Mouse (Mus musculus) spleen, adult 2 months (tissue): Measurements from ENCODE around the gene Epor.

Experiments
- CTCF ChIP-seq: fragments of 200-500 bp; IDR thresholded peaks from 2 replicates; pipeline ENCODE4 v1.5.1; 2011; ENCODE audit warnings: mild to moderate bottlenecking, inconsistent platforms; ENCODE audit not compliant: insufficient read depth, insufficient read length, insufficient replicate concordance; ENCODE audit errors: extremely low read depth
- POLR2A ChIP-seq: fragments of 200-500 bp; IDR thresholded peaks from 2 replicates; pipeline ENCODE4 v1.6.1; 2011; ENCODE audit warnings: low read depth, low read length, inconsistent platforms

DNA sequence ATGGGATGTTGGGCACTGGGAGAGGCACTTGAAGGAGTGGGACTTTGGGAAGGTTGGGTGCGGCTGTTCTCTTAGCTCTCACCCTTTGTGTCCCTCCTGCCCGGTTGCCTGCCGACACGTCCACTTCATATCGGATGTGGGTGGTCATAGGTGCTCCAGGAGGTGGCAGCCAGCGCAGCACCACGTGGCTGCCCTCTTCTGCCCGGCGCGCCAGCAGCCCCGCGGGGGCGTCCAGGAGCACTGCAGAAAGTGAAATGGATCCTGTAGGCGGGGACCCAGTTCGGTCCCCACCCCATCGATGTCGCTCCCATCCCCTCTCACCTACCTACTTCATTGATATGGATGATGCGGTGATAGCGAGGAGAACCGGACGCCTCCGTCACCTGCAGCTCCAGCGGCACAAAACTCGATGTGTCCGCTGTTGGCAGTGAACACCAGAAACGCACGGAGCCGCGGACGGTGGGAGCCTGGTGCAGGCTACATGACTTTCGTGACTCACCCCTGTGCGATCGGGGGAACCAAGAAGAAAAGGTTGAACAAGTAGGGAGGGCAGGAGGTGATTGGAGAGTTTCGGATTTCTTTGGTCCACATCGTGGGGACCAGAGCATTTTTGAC, 1.8 kb downstream of the Epor start:
- no peak for TF ChIP-seq POLR2A
- TF ChIP-seq CTCF = no peak
